Mouse (Mus musculus) brain, embryonic 14.5 days (tissue): Measurements from ENCODE around the gene Gga2.

Source experiments
- CTCF ChIP-seq: fragments of 200-500 bp; IDR thresholded peaks from 2 replicates; pipeline ENCODE4 v1.5.1; 2012; ENCODE audit warnings: inconsistent platforms, mild to moderate bottlenecking, moderate library complexity, borderline replicate concordance; ENCODE audit not compliant: insufficient read depth, insufficient read length; ENCODE audit errors: extremely low read depth
- POLR2A ChIP-seq: fragments of 200-500 bp; IDR thresholded peaks from 2 replicates; pipeline ENCODE4 v1.6.1; 2012; ENCODE audit warnings: mild to moderate bottlenecking, inconsistent platforms, borderline replicate concordance; ENCODE audit not compliant: poor library complexity, insufficient read depth, insufficient read length, severe bottlenecking; ENCODE audit errors: extremely low read depth

GRCm38 (mm10) chr7:122050834-122051233 lies 29.8 kb upstream of the Gga2 start:
- TF ChIP-seq CTCF, result no peak
- TF ChIP-seq POLR2A, result no peak
